Mouse (Mus musculus) pancreas, adult 10 weeks (tissue): Measurements from ENCODE around the gene Irak3. TPM values are rescaled to one million over a fixed set of nuclear protein-coding genes. Genes with fewer than 3 reads are reported as not detected.

Source experiments
- polyA plus RNA-seq: library from polyadenylated mRNA; stranded (reverse); fragments of 350-450 nt; fragmentation: Illumina TruSeq; extraction: RNeasy Lipid Tissue Mini Kit (QIAGEN cat#74804); gene quantifications from one replicate; pipeline ENCODE4 v1.2.3, GENCODE M21; 2015; ENCODE audit warnings: low read depth, low replicate concordance; ENCODE audit not compliant: insufficient read depth

The Irak3 gene
- polyA plus RNA-seq: 1.8 TPM

GRCm38 (mm10) chr10:120201961-120202402, at the start of gene Irak3:
Irak3 (minus strand) TSS chr10:120202130.

GRCm38 (mm10) chr10:120226871-120227661, 25.1 kb upstream of the Irak3 start, which contains the start of gene Llph:
Llph (plus strand) TSS chr10:120227070.

GRCm38 (mm10) chr10:120201131-120201921, 604 bp downstream of the Irak3 start, which contains the start of gene Tmbim4:
Tmbim4 (plus strand) TSS chr10:120201590.

GRCm38 (mm10) chr10:120112507-120113396, 89.2 kb downstream of the Irak3 start, which contains the start of gene Helb:
Helb (minus strand) TSS chr10:120112987.

Other genes starting within 250 kb of the Irak3 start
- 1.9 TPM for gene Helb, start 89.1 kb downstream of the Irak3 start, polyA plus RNA-seq
- 31.3 TPM for gene Tmbim4, start 540 bp downstream of the Irak3 start, polyA plus RNA-seq
- gene Llph, start 24.9 kb upstream of the Irak3 start, polyA plus RNA-seq: 9.3 TPM